In the genomic region with DNA sequence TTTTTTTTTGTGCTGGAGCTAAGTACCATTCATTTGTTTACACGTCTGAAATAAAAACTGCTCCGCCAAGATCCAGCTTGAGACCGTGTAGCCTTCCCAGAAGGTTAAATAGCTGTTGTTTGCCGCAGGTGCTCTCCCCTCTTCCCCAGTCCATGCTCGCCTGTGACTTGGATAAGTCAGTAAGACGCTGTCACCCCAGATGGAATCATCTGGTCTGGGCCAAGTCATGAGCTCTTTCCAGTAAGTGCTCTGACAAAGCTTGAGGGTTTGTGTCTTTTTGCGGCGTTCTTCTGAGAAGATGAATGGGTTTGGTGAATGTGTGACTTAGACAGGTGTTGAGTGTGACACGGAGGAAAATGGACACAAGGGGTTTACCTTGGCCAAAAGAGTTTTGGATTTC, we compare ENCODE assay signal across 9 mouse cellular contexts.
DNase-seq lines count a peak whose midpoint lies in the region; ATAC-seq and TF ChIP-seq lines count a peak whose summit lies in the region.
"Had no signal": no experiment of that assay in that cellular context is flagged by ENCODE, and none has a peak within 500 bp of the region (broad histone marks: within the 10 kb centered on the region; RNA-seq: fewer than 3 reads in every experiment).

No protein-coding gene starts in this region.

- H3K9ac ChIP-seq in heart, adult 2 months (ENCODE audit: low read depth, low read length), result no peak overlapping the region
- no peak overlapping the region for H3K9ac ChIP-seq in liver, embryonic 12.5 days

- no peak for TF ChIP-seq POLR2A in heart, adult 2 months (IDR thresholded peaks at IDR 0.05; ENCODE audit: insufficient read depth, low read depth, low read length)

- no peak for TF ChIP-seq EP300 in heart, adult 2 months (IDR thresholded peaks at IDR 0.05; ENCODE audit: insufficient read depth, low read depth, low read length)

- no peak for ATAC-seq in liver, embryonic 12.5 days
- ATAC-seq in CD4-positive, CD25-positive, alpha-beta regulatory T cell, adult 4 months, result no peak

- H3K27me3 ChIP-seq in heart, adult 2 months (ENCODE audit: control insufficient read depth, insufficient read depth, low read length), result no peaks in the 10 kb centered on the region
- no peaks in the 10 kb centered on the region for H3K27me3 ChIP-seq in liver, embryonic 12.5 days (replicated peaks)

- no peaks in the 10 kb centered on the region for H3K9me3 ChIP-seq in liver, embryonic 12.5 days (replicated peaks)

- H3K27ac ChIP-seq in heart, adult 2 months, result no peak overlapping the region; the same call in 1 of the 2 replicates
- no peak overlapping the region for H3K27ac ChIP-seq in liver, embryonic 12.5 days

- peak overlapping the region; percentile 55 for H3K4me3 ChIP-seq in heart, adult 2 months
- H3K4me3 ChIP-seq in liver, embryonic 12.5 days, result no peak overlapping the region

- H3K4me2 ChIP-seq in liver, embryonic 12.5 days, result 0 out of 2 replicates have a peak overlapping the region, but pooled peaks have one; percentile 70

- intact Hi-C loops in heart, adult 2 months (cut with DNase I), result loop anchor here (5.0 kb wide), 1 partner anchor 34 kb away; no protein-coding TSS in a partner anchor
- intact Hi-C loops in heart, postnatal 25 days (cut with DNase I), result no loop called here

- H3K36me3 ChIP-seq in heart, adult 2 months (ENCODE audit: control insufficient read depth, insufficient read depth, low read length), result no peaks in the 10 kb centered on the region
- H3K36me3 ChIP-seq in liver, embryonic 12.5 days, result no peaks in the 10 kb centered on the region

- WGBS in heart, adult 2 months, result 51% methylated on average over 9 of the region's 9 CpGs
- WGBS in liver, embryonic 12.5 days (ENCODE audit: insufficient replicate concordance), result 74% methylated on average over 9 of the region's 9 CpGs

- TF ChIP-seq CTCF in heart, adult 2 months (IDR thresholded peaks at IDR 0.05), result no peak

- no peak for DNase-seq in heart, adult 2 months
- no peak for DNase-seq in heart, postnatal 25 days (ENCODE audit: low spot score)
- peak; percentile 41 for DNase-seq in retina, postnatal 1 day
- no peak for DNase-seq in retina, embryonic 14.5 days (ENCODE audit: low spot score)
- DNase-seq in spleen, postnatal 14 days (ENCODE audit: low spot score in 2 of 2), result no peak
- no peak for DNase-seq in natural killer cell, adult 2 months (ENCODE audit: low spot score in 2 of 2)
- DNase-seq: right cerebral cortex, postnatal 14 days had no signal

- H3K4me1 ChIP-seq in heart, adult 2 months (ENCODE audit: control insufficient read depth, insufficient read depth, low read length), result peaks cover 2% of the 10 kb centered on the region; the same call in 1 of the 2 replicates
- H3K4me1 ChIP-seq in liver, embryonic 12.5 days, result peaks cover 16% of the 10 kb centered on the region

- 0 out of 2 replicates have a peak, but pooled peaks cover 1% of the 10 kb centered on the region for H3K79me2 ChIP-seq in heart, adult 2 months (replicated peaks; ENCODE audit: control insufficient read depth, insufficient read depth, low read length)
